Mouse (Mus musculus) heart, postnatal 0 days (tissue): ENCODE measurements around the gene U2af1.
A peak's percentile ranks its signal among the peaks of the same experiment; 100 is the strongest.

Experiments used
- CTCF ChIP-seq: IDR thresholded peaks from 2 replicates; pipeline ENCODE4 v1.5.1; 2016; ENCODE audit warnings: antibody characterized with exemption, control low read depth, low read depth
- EP300 ChIP-seq: IDR thresholded peaks from 2 replicates; pipeline ENCODE4 v1.6.1; 2016; ENCODE audit warnings: antibody characterized with exemption, low read depth

DNA sequence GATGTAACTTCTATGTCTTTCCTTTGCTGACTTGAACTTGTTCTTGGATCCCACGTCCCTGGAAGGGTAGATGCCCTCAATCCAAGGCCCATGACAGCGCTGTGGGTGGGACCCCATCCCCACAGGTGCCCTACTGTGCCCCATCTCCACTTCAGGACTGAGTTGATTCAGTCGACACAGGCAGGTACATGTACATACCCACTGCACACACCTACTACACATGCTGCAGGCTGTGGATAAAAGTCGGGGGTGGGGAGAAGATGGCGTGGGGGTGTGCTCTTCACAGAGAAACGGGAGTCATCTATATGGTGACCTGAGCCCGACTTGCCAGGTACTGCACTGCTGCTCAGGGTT is 35.3 kb upstream of the U2af1 start:
- TF ChIP-seq CTCF (0 out of 2 replicates have a peak, but pooled peaks have one; percentile 2), EP300 (no peak)
